Mouse (Mus musculus): Measurements from ENCODE around the gene 1810049J17Rik.

Gene 1810049J17Rik

GRCm38 (mm10) chr15:12306188-12307071, 15.3 kb downstream of the 1810049J17Rik start:
- peak; percentile 84 for DNase-seq

- DNase-seq: peak; percentile 73
Observed at GRCm38 (mm10) chr15:12301771-12302170, 19.9 kb downstream of the 1810049J17Rik start.

DNA sequence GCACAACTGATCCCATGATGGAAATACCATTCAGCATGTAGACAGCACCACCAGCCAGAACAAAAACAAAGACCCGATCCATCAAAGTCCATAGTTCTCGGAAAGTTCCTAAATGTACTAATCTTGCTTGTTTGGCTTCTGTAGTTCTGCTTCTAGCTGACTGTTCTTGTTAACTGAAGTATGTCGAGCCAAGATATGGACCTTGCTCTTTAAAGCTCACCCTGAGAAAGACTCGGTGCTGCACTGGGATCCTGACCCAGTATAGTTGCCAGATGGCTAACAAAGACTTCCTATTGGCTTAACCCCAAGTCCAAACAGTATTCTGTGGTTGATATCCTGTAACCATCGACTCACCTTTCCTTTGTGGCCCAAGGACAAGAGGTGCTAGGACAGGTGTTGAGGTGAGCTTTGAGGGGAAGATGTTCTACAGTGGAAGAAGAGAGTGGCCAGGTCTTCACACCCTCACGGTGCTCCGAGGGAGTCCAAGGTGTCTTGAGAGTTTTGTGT, 23.4 kb downstream of the 1810049J17Rik start:
- DNase-seq: no peak

DNA sequence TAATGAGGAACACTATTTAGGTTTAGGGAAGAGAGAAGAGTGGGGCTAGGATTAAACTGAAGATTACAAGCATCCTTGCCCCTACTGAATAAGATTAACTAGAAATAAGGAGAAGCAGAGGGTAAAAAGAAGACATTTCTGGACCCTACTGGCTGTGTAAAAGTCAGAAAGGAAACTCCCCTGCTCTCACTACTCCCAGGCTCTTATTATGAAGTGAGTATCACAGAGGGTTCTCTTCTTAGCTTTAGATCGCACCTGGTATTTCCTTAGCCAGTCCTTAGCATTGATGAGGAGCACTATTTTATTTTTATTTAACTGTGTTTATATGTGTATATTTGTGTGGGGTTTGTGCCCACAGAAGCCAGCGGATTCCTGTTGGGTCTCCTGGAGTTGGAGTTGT, 25.5 kb downstream of the 1810049J17Rik start:
- DNase-seq: no peak

DNA sequence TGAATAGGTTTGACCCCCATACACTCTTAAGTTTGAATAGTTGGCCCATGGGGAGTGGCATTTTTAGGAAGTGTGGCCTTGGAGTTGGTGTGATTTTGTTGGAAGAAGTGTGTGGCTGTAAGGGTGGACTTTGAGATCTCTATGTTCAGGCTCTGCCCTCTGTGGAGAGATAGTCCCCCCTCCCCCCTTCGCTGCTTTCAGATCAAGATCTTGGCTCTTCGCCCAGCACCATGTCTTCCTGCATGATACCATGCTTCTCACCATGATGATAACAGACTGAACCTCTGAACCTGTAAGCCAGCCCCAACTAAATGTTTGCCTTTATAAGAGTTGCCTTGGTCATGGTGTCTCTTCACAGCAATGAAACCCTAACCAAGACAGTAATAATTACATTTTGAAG, 29.9 kb downstream of the 1810049J17Rik start:
- peak; percentile 29 for DNase-seq

DNA sequence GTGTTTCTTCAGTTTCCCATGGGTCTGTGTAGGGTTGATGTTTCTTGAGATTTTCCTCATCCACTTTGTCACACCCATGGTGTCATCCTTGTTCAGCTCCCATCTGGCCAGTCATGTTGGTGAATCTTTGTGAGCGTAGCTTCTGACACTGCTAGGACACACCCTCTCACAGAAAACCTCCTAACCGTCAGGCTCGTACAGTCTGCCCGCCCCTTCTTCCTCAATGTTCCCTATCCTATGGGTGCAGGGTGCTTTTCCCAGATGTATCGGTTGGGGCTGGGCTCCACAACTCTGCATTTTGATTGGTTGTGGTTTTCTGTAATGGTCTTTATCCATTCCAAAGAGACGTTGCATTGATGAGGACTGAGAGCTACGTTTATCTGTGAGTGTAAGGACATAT, 31.4 kb downstream of the 1810049J17Rik start:
- peak; percentile 26 for DNase-seq

- no peak for DNase-seq
Observed at GRCm38 (mm10) chr15:12285535-12285809, 36.2 kb downstream of the 1810049J17Rik start.

DNA sequence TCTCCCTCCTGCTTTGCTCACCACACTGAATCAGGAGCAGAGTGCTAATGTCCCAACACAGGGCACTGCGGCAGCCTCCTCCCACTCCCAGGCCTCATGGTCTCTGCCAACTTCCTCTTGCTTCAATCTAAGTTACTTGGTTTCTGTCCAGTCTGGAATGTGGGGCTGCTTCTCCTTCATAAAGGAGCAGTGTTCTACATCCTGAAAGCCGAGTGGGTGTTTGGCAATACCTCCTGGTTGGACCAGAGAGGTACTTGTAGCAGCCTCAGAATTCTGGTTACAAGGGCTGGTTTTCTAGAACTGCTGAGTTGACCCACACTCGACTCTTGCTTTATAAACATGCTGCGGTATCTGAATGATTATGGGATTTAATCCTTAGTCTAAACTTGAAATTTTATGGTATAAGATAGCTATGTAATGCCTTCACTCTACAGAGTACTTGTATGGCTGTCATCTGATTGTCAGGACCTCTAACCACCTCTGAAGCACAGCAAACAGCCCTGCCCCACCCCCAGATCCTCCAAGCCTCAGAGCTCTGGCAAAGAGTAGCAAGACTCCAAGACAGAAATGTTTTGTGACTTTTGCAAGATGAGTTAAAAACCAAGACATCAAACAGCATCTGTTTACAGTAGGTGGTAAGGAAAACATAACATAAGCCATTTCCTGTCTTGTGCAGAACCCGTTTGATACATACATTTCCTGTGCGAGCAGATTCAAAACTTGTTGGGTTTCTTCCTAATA, 36.7 kb downstream of the 1810049J17Rik start:
- DNase-seq: no peak

GRCm38 (mm10) chr15:12279816-12280215, 41.9 kb downstream of the 1810049J17Rik start:
- DNase-seq: no peak

GRCm38 (mm10) chr15:12275091-12275623, 46.5 kb downstream of the 1810049J17Rik start:
- DNase-seq: no peak

GRCm38 (mm10) chr15:12274053-12274769, 47.5 kb downstream of the 1810049J17Rik start:
- DNase-seq: no peak

- no peak for DNase-seq
Observed at GRCm38 (mm10) chr15:12273325-12274052, 48.2 kb downstream of the 1810049J17Rik start.

Data from liver (tissue).